Mouse (Mus musculus) MEL (cell line): ENCODE data around the gene Ncan.

Experiments used
- CTCF ChIP-seq, 3 experiments: IDR thresholded peaks in 2 of 3; conservative IDR thresholded peaks in 1 of 3; 2 replicates each; pipeline ENCODE4 v1.5.1; 2011 to 2012; ENCODE audit warnings: low read length in 3 of 3, low read depth in 2 of 3, mild to moderate bottlenecking in 2 of 3, improper control_type of control experiment in 1 of 3, inconsistent platforms in 1 of 3, mixed read lengths in 1 of 3, moderate library complexity in 1 of 3; ENCODE audit not compliant: control insufficient read depth in 1 of 3, insufficient read depth in 1 of 3, poor library complexity in 1 of 3, severe bottlenecking in 1 of 3
- EP300 ChIP-seq, 2 experiments: IDR thresholded peaks; 2 replicates each; pipeline ENCODE4 v1.6.1; 2011; ENCODE audit warnings: improper control_type of control experiment in 2 of 2, low read length in 2 of 2, low read depth in 1 of 2, mild to moderate bottlenecking in 1 of 2
- MYB ChIP-seq: IDR thresholded peaks from 2 replicates; pipeline ENCODE4 v1.6.1; 2011; ENCODE audit warnings: mild to moderate bottlenecking, low read depth, low read length, improper control_type of control experiment

- TF ChIP-seq CTCF (IDR thresholded peaks at IDR 0.05 in 2 of 3, conservative IDR thresholded peaks at IDR 0.05 in 1 of 3; ENCODE audit: control insufficient read depth in 1 of 3, insufficient read depth in 1 of 3, low read depth in 2 of 3, low read length in 3 of 3, poor library complexity in 1 of 3, severe bottlenecking in 1 of 3) (no peak), EP300 (IDR thresholded peaks at IDR 0.05; ENCODE audit: low read depth in 1 of 2, low read length in 2 of 2) (no peak), MYB (peak; percentile 81)
Measured at GRCm38 (mm10) chr8:70139026-70139857, 18.6 kb upstream of the Ncan start, which contains the start of the genes Rfxank, Borcs8 and Mef2b.
